Mouse (Mus musculus): ENCODE data around the gene Zfp65.
"Not testable (repeated sequence)": the region's sequence is repeated elsewhere in the genome, so short reads cannot be mapped to it uniquely, and the experiment has no call there.

GRCm38 (mm10) chr13:67734391-67734790 is 5.4 kb upstream of the Zfp65 start:
- not testable (repeated sequence) for TF ChIP-seq CTCF (IDR thresholded peaks at IDR 0.05; ENCODE audit: low read depth, low read length); GATA1 (IDR thresholded peaks at IDR 0.05; ENCODE audit: borderline replicate concordance, low read length); GATA2 (IDR thresholded peaks at IDR 0.05; ENCODE audit: borderline replicate concordance, low read depth, low read length)

Data from G1E (cell line).